Mouse (Mus musculus) ES-E14 (cell line): ENCODE data around the gene Sumf1. TPM values are rescaled to one million over a fixed set of nuclear protein-coding genes. Genes with fewer than 3 reads are reported as not detected.
A peak's percentile ranks its signal among the peaks of the same experiment; 100 is the strongest.

Source experiments
- DNase-seq: peaks from one replicate; pipeline ENCODE4 v3.0.0-alpha.2; 2013; ENCODE audit warnings: low read depth, low spot score
- H3K27ac ChIP-seq: 2 replicates; pipeline ENCODE4 v1.5.1; 2012; ENCODE audit warnings: low read depth, mild to moderate bottlenecking, low read length, moderate library complexity, mixed read lengths; ENCODE audit not compliant: poor library complexity, insufficient read depth, severe bottlenecking
- H3K36me3 ChIP-seq: 2 replicates; pipeline ENCODE4 v1.6.1; 2012; ENCODE audit warnings: mild to moderate bottlenecking, low read length, moderate library complexity, mixed read lengths; ENCODE audit not compliant: control insufficient read depth, poor library complexity, insufficient read depth, severe bottlenecking
- H3K4me1 ChIP-seq, 2 experiments: fragments of 150-350 bp in 1 of 2; sonication (generic) in 1 of 2; 2 replicates each; pipeline ENCODE4 v1.6.1; 2012; ENCODE audit warnings: low read length in 2 of 2, mild to moderate bottlenecking in 1 of 2, mixed read lengths in 1 of 2; ENCODE audit not compliant: control insufficient read depth in 2 of 2, insufficient read depth in 2 of 2, poor library complexity in 1 of 2
- H3K4me3 ChIP-seq, 2 experiments: fragments of 150-350 bp in 1 of 2; sonication (generic) in 1 of 2; 2 replicates each; pipeline ENCODE4 v1.5.1; 2012; ENCODE audit warnings: low read length in 2 of 2, low read depth in 1 of 2, mild to moderate bottlenecking in 1 of 2, mixed read lengths in 1 of 2; ENCODE audit not compliant: insufficient read depth in 1 of 2, poor library complexity in 1 of 2, severe bottlenecking in 1 of 2
- H3K9ac ChIP-seq: 2 replicates; pipeline ENCODE4 v1.6.1; 2012; ENCODE audit warnings: low read depth, mild to moderate bottlenecking, low read length, mixed read lengths; ENCODE audit not compliant: poor library complexity, insufficient read depth, severe bottlenecking
- H3K9me3 ChIP-seq: fragments of 150-350 bp; sonication (generic); 2 replicates; pipeline ENCODE4 v1.6.1; 2012; ENCODE audit warnings: low read depth, mild to moderate bottlenecking, low read length; ENCODE audit not compliant: control insufficient read depth, insufficient read depth
- CHD2 ChIP-seq: IDR thresholded peaks from 2 replicates; pipeline ENCODE4 v1.6.1; 2014; ENCODE audit warnings: mild to moderate bottlenecking, low read depth, low read length, inconsistent platforms
- HCFC1 ChIP-seq: IDR thresholded peaks from 2 replicates; pipeline ENCODE4 v1.6.1; 2012; ENCODE audit warnings: low read length, inconsistent platforms, borderline replicate concordance; ENCODE audit not compliant: insufficient read depth
- MAFK ChIP-seq: IDR thresholded peaks from 2 replicates; pipeline ENCODE4 v1.6.1; 2014; ENCODE audit warnings: mild to moderate bottlenecking, low read depth, low read length, inconsistent platforms; ENCODE audit not compliant: insufficient read depth
- ZC3H11A ChIP-seq: IDR thresholded peaks from 2 replicates; pipeline ENCODE4 v1.6.1; 2012; ENCODE audit warnings: low read depth, mild to moderate bottlenecking, inconsistent platforms, low read length, borderline replicate concordance
- ZNF384 ChIP-seq: IDR thresholded peaks from 2 replicates; pipeline ENCODE4 v1.6.1; 2012; ENCODE audit warnings: low read depth, low read length, inconsistent platforms
- in situ Hi-C, 2 experiments: fragments of 600-800 bp; cut with MboI; formaldehyde crosslinking; loops; one replicate each; pipeline ENCODE4 v1.15.1; 2025; ENCODE audit warnings: low sequenced_read_pairs in 2 of 2, inconsistent platforms in 1 of 2; ENCODE audit not compliant: unreplicated experiment in 2 of 2
- total RNA-seq: library from RNA; depleted of rRNA; stranded (reverse); fragments of 300-350 nt; gene quantifications from 2 replicates; pipeline ENCODE4 v1.2.3, GENCODE M21; 2012

Sumf1 gene
- total RNA-seq, 1 experiment, result 26.5 TPM

- H3K27ac ChIP-seq, result no peak overlapping the region
- in situ Hi-C loops, result loop anchor here in 1 of 2 experiments (25.0 kb wide), 2 partner anchors 314 to 639 kb away; no protein-coding TSS in a partner anchor
- no peaks in the 10 kb centered on the region for H3K9me3 ChIP-seq
- H3K36me3 ChIP-seq, result no peaks in the 10 kb centered on the region
- no peaks in the 10 kb centered on the region for H3K4me1 ChIP-seq
- H3K4me3 ChIP-seq, result no peak overlapping the region
- H3K9ac ChIP-seq, result no peak overlapping the region
- peak; percentile 71 for DNase-seq
- TF ChIP-seq ZNF384 (peak; percentile 87), MAFK (no peak), ZC3H11A (peak; percentile 93)
Observed at GRCm38 (mm10) chr6:108098171-108098845, 87.1 kb downstream of the Sumf1 start.

- in situ Hi-C loops, result loop anchor here in 1 of 2 experiments (25.0 kb wide), 2 partner anchors 317 to 642 kb away; no protein-coding TSS in a partner anchor
- Histone ChIP-seq H3K9ac (no peak overlapping the region), H3K4me1 (no peaks in the 10 kb centered on the region), H3K4me3 (no peak overlapping the region), H3K27ac (no peak overlapping the region), H3K36me3 (no peaks in the 10 kb centered on the region), H3K9me3 (no peaks in the 10 kb centered on the region)
- DNase-seq, result no peak
- TF ChIP-seq MAFK (no peak), HCFC1 (no peak), ZNF384 (no peak), CHD2 (no peak), ZC3H11A (no peak)
Observed at GRCm38 (mm10) chr6:108095445-108095844, 89.9 kb downstream of the Sumf1 start.

- no peak overlapping the region for H3K27ac ChIP-seq
- in situ Hi-C loops, result loop anchor here in 1 of 2 experiments (25.0 kb wide), 2 partner anchors 319 to 644 kb away; no protein-coding TSS in a partner anchor
- no peak overlapping the region for H3K9ac ChIP-seq
- TF ChIP-seq HCFC1 (no peak), MAFK (no peak)
- no peak for DNase-seq
- no peaks in the 10 kb centered on the region for H3K9me3 ChIP-seq
- no peak overlapping the region for H3K4me3 ChIP-seq
- H3K36me3 ChIP-seq, result no peaks in the 10 kb centered on the region
- no peaks in the 10 kb centered on the region for H3K4me1 ChIP-seq
Observed at GRCm38 (mm10) chr6:108093449-108093848, 91.9 kb downstream of the Sumf1 start.

- in situ Hi-C loops, result loop anchor here in 1 of 2 experiments (25.0 kb wide), 2 partner anchors 320 to 645 kb away; no protein-coding TSS in a partner anchor
Observed at GRCm38 (mm10) chr6:108092646-108093045, 92.7 kb downstream of the Sumf1 start.

GRCm38 (mm10) chr6:108091296-108091695 is 94.1 kb downstream of the Sumf1 start:
- no peaks in the 10 kb centered on the region for H3K4me1 ChIP-seq
- no peak overlapping the region for H3K4me3 ChIP-seq
- in situ Hi-C loops, result loop anchor here in 1 of 2 experiments (25.0 kb wide), 2 partner anchors 321 to 646 kb away; no protein-coding TSS in a partner anchor
- H3K9ac ChIP-seq, result no peak overlapping the region
- no peaks in the 10 kb centered on the region for H3K9me3 ChIP-seq
- TF ChIP-seq ZNF384 (no peak), CHD2 (no peak), ZC3H11A (no peak), HCFC1 (no peak)
- no peak for DNase-seq
- H3K36me3 ChIP-seq, result no peaks in the 10 kb centered on the region
- H3K27ac ChIP-seq, result no peak overlapping the region

More at GRCm38 (mm10) chr6:108092646-108093045, 92.7 kb downstream of the Sumf1 start:
- Histone ChIP-seq H3K36me3 (no peaks in the 10 kb centered on the region), H3K9ac (no peak overlapping the region), H3K4me1 (no peaks in the 10 kb centered on the region), H3K27ac (no peak overlapping the region), H3K4me3 (no peak overlapping the region), H3K9me3 (no peaks in the 10 kb centered on the region)
- DNase-seq, result no peak
- TF ChIP-seq CHD2, result no peak
- TF ChIP-seq ZNF384, result no peak
- no peak for TF ChIP-seq HCFC1
- TF ChIP-seq MAFK, result no peak
- TF ChIP-seq ZC3H11A, result no peak
